Mouse (Mus musculus) layer of hippocampus, adult 8-10 months (tissue): Measurements from ENCODE around the gene Amt. TPM values are rescaled to one million over a fixed set of nuclear protein-coding genes. Genes with fewer than 3 reads are reported as not detected.
"Not testable (repeated sequence)": the region's sequence is repeated elsewhere in the genome, so short reads cannot be mapped to it uniquely, and the experiment has no call there.

Experiments
- DNase-seq, 2 experiments: peaks; one replicate each; pipeline ENCODE4 v3.0.0; 2022; ENCODE audit warnings: low spot score in 2 of 2
- total RNA-seq, 4 experiments: library from RNA; stranded (reverse); gene quantifications; 2 replicates each; pipeline ENCODE4 v1.2.4; 2022

The Amt gene
- total RNA-seq, 4 experiments from 2014 or later = 30.1 to 37.2 (median 34.8) TPM

- no peak for DNase-seq
Measured at GRCm38 (mm10) chr9:108280071-108280828, 16.4 kb upstream of the Amt start.

GRCm38 (mm10) chr9:108284410-108284809 lies 12.2 kb upstream of the Amt start:
- DNase-seq = peak in 1 of 2 experiments; percentile 78

- DNase-seq = not testable (repeated sequence)
Measured at GRCm38 (mm10) chr9:108287526-108288238, 9.0 kb upstream of the Amt start.

GRCm38 (mm10) chr9:108289347-108289746 lies 7.3 kb upstream of the Amt start:
- DNase-seq = no peak

GRCm38 (mm10) chr9:108290016-108290750 lies 6.5 kb upstream of the Amt start, which contains the start of gene Nicn1:
Nicn1 (plus strand) TSS chr9:108290429.
- DNase-seq = peak; percentile 94 to 97

- DNase-seq = no peak
Measured at GRCm38 (mm10) chr9:108290773-108291172, 5.9 kb upstream of the Amt start.

- no peak for DNase-seq
Measured at GRCm38 (mm10) chr9:108301853-108302252, 5.2 kb downstream of the Amt start.

- DNase-seq = no peak
Measured at GRCm38 (mm10) chr9:108304716-108305115, 8.1 kb downstream of the Amt start.

GRCm38 (mm10) chr9:108305170-108305569 lies 8.5 kb downstream of the Amt start:
- DNase-seq = no peak

- peak; percentile 99 to 100 for DNase-seq
Measured at GRCm38 (mm10) chr9:108305629-108306520, 9.2 kb downstream of the Amt start, which contains the start of the genes Rhoa and Tcta. Rhoa (plus strand) TSS chr9:108306129. Tcta (minus strand) TSS chr9:108306160.

- no peak for DNase-seq
Measured at GRCm38 (mm10) chr9:108306571-108306980, 9.9 kb downstream of the Amt start.

GRCm38 (mm10) chr9:108307021-108307807 lies 10.6 kb downstream of the Amt start:
- no peak for DNase-seq

- no peak for DNase-seq
Measured at GRCm38 (mm10) chr9:108308141-108308540, 11.5 kb downstream of the Amt start.

- DNase-seq = no peak
Measured at GRCm38 (mm10) chr9:108317572-108317971, 20.9 kb downstream of the Amt start.

- no peak for DNase-seq
Measured at GRCm38 (mm10) chr9:108318462-108318861, 21.8 kb downstream of the Amt start.

GRCm38 (mm10) chr9:108322054-108322453 lies 25.4 kb downstream of the Amt start:
- not testable (repeated sequence) for DNase-seq

GRCm38 (mm10) chr9:108324784-108325183 lies 28.1 kb downstream of the Amt start:
- DNase-seq = peak in 1 of 2 experiments; percentile 17

- DNase-seq = no peak
Measured at GRCm38 (mm10) chr9:108325811-108326210, 29.2 kb downstream of the Amt start.

- no peak for DNase-seq
Measured at GRCm38 (mm10) chr9:108337848-108338550, 41.3 kb downstream of the Amt start.
